In the genomic region with DNA sequence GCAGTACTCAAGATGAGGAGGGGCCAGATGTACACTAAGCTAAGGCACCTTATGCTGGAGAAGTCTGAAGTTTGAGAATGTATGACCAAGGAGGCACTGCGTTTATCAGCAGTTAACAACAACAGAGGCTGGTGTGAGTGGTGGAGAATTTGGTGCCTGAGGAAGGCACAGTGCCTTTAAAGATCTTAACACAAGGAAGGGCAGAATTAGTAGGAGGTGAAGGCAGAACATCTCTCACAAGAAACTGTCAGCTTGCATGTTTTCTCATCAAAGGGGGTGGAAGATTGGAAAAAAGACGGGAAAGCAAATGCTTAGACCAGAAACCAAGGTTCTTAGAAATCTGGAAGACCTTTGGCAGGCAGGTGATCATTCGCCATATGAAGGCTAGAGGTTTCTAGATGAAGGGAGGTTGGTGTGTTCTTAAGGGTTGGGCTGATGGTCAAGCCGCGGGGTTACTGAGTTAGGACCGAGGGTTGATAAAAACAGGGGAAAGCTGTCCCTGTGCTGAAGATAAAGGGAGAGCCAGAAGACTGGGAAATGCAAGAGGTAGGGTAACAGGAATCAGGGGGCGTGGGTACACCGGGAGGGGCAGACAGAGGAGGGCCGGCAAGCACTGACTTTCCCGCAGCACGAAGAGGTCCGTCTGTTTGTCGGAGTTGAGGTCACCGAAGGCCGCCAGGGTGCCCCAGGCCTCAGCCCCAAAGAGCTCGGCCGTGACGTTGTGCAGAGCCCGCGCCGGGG, we compare ENCODE assay signal across 8 mouse cellular contexts. TPM values are rescaled to one million over a fixed set of nuclear protein-coding genes. Genes with fewer than 3 reads are reported as not detected.
A peak's percentile ranks its signal among the peaks of the same experiment; 100 is the strongest.
DNase-seq lines count a peak whose midpoint lies in the region; ATAC-seq and TF ChIP-seq lines count a peak whose summit lies in the region.

No protein-coding gene starts in this region.

- no peak for DNase-seq in liver, adult 2 months (ENCODE audit: extremely low read depth, low read depth, low spot score)
- no peak for DNase-seq in liver
- peak; percentile 24 for DNase-seq in brain, adult 2 months (ENCODE audit: low read depth, low spot score)
- no peak for DNase-seq in right cerebral cortex, postnatal 10 days (ENCODE audit: low spot score in 2 of 2)
- no peak for DNase-seq in cerebellum, adult 18-20 months

- peaks cover 12% of the 10 kb centered on the region for H3K36me3 ChIP-seq in liver, adult 2 months (ENCODE audit: control insufficient read depth, insufficient read depth, low read length)
- H3K36me3 ChIP-seq in heart, embryonic 15.5 days = peaks cover 15% of the 10 kb centered on the region

- no peaks in the 10 kb centered on the region; the same call in 1 of the 2 replicates for H3K79me2 ChIP-seq in liver, adult 2 months (ENCODE audit: control insufficient read depth, insufficient read depth, low read length)

- peaks cover 5% of the 10 kb centered on the region for H3K4me1 ChIP-seq in liver, adult 2 months (ENCODE audit: control insufficient read depth, insufficient read depth, low read length)
- H3K4me1 ChIP-seq in heart, embryonic 15.5 days (replicated peaks) = peaks cover 15% of the 10 kb centered on the region

- no peaks in the 10 kb centered on the region for H3K9me3 ChIP-seq in heart, embryonic 15.5 days (replicated peaks)

- peak overlapping the region; percentile 82 for H3K4me3 ChIP-seq in liver, adult 2 months (ENCODE audit: insufficient read depth, low read depth, low read length)
- peak overlapping the region; percentile 90 for H3K4me3 ChIP-seq in heart, embryonic 15.5 days

- ATAC-seq in heart, embryonic 15.5 days (replicated peaks; ENCODE audit: insufficient number of reproducible peaks, insufficient read depth, low FRiP score, low read depth) = peak; percentile 79
- ATAC-seq in megakaryocyte-erythroid progenitor cell, adult 5-6 weeks (replicated peaks; ENCODE audit: low FRiP score, low TSS enrichment, poor library complexity, severe bottlenecking) = 0 out of 2 replicates have a peak, but pooled peaks have one; percentile 31
- no peak for ATAC-seq in inflammation-experienced regulatory T-cells, adult 6 months

- H3K9ac ChIP-seq in liver, adult 2 months (ENCODE audit: low read depth, low read length) = peak overlapping the region; percentile 92
- peak overlapping the region; percentile 89 for H3K9ac ChIP-seq in heart, embryonic 15.5 days

- no peaks in the 10 kb centered on the region for H3K27me3 ChIP-seq in liver, adult 2 months (ENCODE audit: control insufficient read depth, insufficient read depth, low read length)
- H3K27me3 ChIP-seq in heart, embryonic 15.5 days = no peaks in the 10 kb centered on the region

- TF ChIP-seq POLR2A in liver, adult 2 months (IDR thresholded peaks at IDR 0.05; ENCODE audit: extremely low read depth, insufficient read depth, low read length) = no peak

- H3K4me2 ChIP-seq in heart, embryonic 15.5 days = peak overlapping the region; percentile 71

- TF ChIP-seq CTCF in liver, adult 2 months (IDR thresholded peaks at IDR 0.05; ENCODE audit: low read depth, low read length) = no peak

- WGBS in liver, adult 2 months = under 1% methylated on average over 21 of the region's 21 CpGs
- under 1% methylated on average over 21 of the region's 21 CpGs for whole genome bisulfite sequencing in heart, embryonic 15.5 days

- H3K27ac ChIP-seq in liver, adult 2 months (replicated peaks; ENCODE audit: insufficient read depth, low read depth, low read length) = peak overlapping the region; percentile 93
- peak overlapping the region; percentile 98 for H3K27ac ChIP-seq in heart, embryonic 15.5 days

RNA-seq across cellular contexts. Expression of a gene that starts 0.6 kb away (rescaled TPM):
- 59.7 and 68.0 TPM in 2 replicates for total RNA-seq in liver, adult 2 months (2014; rRNA removed)
- 13.0 and 16.1 TPM in 2 replicates for polyA plus RNA-seq in liver, adult 2 months (2012; rRNA removed)
- polyA plus RNA-seq in heart, embryonic 15.5 days (2015; fragmentation: Nextera tagmentation; extraction: Ambion mirVana) = 65.6 and 67.4 TPM in 2 replicates
- 24.6 and 29.0 TPM in 2 replicates for total RNA-seq in megakaryocyte-erythroid progenitor cell, adult 5-6 weeks (2014; fragmentation: Nextera tagmentation)
- 22.3 and 28.3 TPM in 2 replicates for total RNA-seq in megakaryocyte-erythroid progenitor cell, adult 5-6 weeks (2017)
- 10 to 100 TPM; 18.5 to 25.7 (median 21.1) TPM for polyA plus RNA-seq in inflammation-experienced regulatory T-cells, adult 6 months (2017; shearing (Covaris generic))

RNA-seq across cellular contexts. Expression of a gene that starts 0.7 kb away (rescaled TPM):
- total RNA-seq in liver, adult 2 months (2014; rRNA removed) = 17.0 and 25.7 TPM in 2 replicates
- 4.1 and 4.7 TPM in 2 replicates for polyA plus RNA-seq in liver, adult 2 months (2012; rRNA removed)
- 43.1 and 44.8 TPM in 2 replicates for polyA plus RNA-seq in heart, embryonic 15.5 days (2015; fragmentation: Nextera tagmentation; extraction: Ambion mirVana)
- 30.3 and 33.2 TPM in 2 replicates for total RNA-seq in megakaryocyte-erythroid progenitor cell, adult 5-6 weeks (2014; fragmentation: Nextera tagmentation)
- 14.2 and 20.6 TPM in 2 replicates for total RNA-seq in megakaryocyte-erythroid progenitor cell, adult 5-6 weeks (2017)
- polyA plus RNA-seq in inflammation-experienced regulatory T-cells, adult 6 months (2017; shearing (Covaris generic)) = 10 to 100 TPM; 19.7 to 26.9 (median 23.9) TPM
